Mouse (Mus musculus) hindbrain, embryonic 11.5 days (tissue): Measurements from ENCODE around the gene Sugt1. TPM values are rescaled to one million over a fixed set of nuclear protein-coding genes. Genes with fewer than 3 reads are reported as not detected.

ENCODE experiments used
- ATAC-seq: fragments of 200-750 bp; cut with Nextera tagmentation; 2 replicates; pipeline ENCODE4 v1.8.0; 2017; ENCODE audit warnings: mild to moderate bottlenecking, moderate TSS enrichment, moderate library complexity; ENCODE audit not compliant: low FRiP score
- DNase-seq: peaks from one replicate; pipeline ENCODE4 v3.0.0-alpha.2; 2015; ENCODE audit warnings: low spot score
- H3K27ac ChIP-seq: fragments of 300-500 bp; sonication (generic); 2 replicates; pipeline ENCODE4 v1.5.1; 2014; ENCODE audit warnings: mild to moderate bottlenecking, low read depth, low read length
- H3K27me3 ChIP-seq: fragments of 300-500 bp; sonication (generic); 2 replicates; pipeline ENCODE4 v1.6.1; 2014; ENCODE audit warnings: mild to moderate bottlenecking, low read length, moderate library complexity, mixed read lengths; ENCODE audit not compliant: control insufficient read depth, insufficient read depth
- H3K36me3 ChIP-seq: fragments of 300-500 bp; sonication (generic); 2 replicates; pipeline ENCODE4 v1.6.1; 2014; ENCODE audit warnings: mild to moderate bottlenecking, low read length, moderate library complexity, mixed read lengths; ENCODE audit not compliant: control insufficient read depth, insufficient read depth
- H3K4me1 ChIP-seq: fragments of 300-500 bp; sonication (generic); replicated peaks from 2 replicates; pipeline ENCODE4 v1.6.1; 2014; ENCODE audit warnings: low read length, mixed read lengths; ENCODE audit not compliant: control insufficient read depth, insufficient read depth
- H3K4me2 ChIP-seq: fragments of 300-500 bp; sonication (generic); replicated peaks from 2 replicates; pipeline ENCODE4 v1.6.1; 2014; ENCODE audit warnings: mild to moderate bottlenecking, low read depth, low read length
- H3K4me3 ChIP-seq: fragments of 300-500 bp; sonication (generic); 2 replicates; pipeline ENCODE4 v1.5.1; 2014; ENCODE audit warnings: low read depth, low read length
- H3K9ac ChIP-seq: fragments of 300-500 bp; sonication (generic); 2 replicates; pipeline ENCODE4 v1.6.1; 2014; ENCODE audit warnings: low read depth, low read length
- H3K9me3 ChIP-seq: fragments of 300-500 bp; sonication (generic); 2 replicates; pipeline ENCODE4 v1.6.1; 2016; ENCODE audit warnings: low read length; ENCODE audit not compliant: control insufficient read depth
- WGBS: fragments of 180-500 bp; shearing (Covaris S2); extraction: QIAGEN DNeasy Blood & Tissue Kit; methylation state at CpG from one replicate; pipeline ENCODE4 v1.1.7; 2014; 5-methylcytosine and 5-hydroxymethylcytosine counted together
- polyA plus RNA-seq: library from polyadenylated mRNA; unstranded; fragments of >200 nt; fragmentation: Nextera tagmentation; extraction: Ambion mirVana; gene quantifications from 2 replicates; pipeline ENCODE4 v1.2.1, GENCODE M21; 2014

The Sugt1 gene
- 165 and 166 TPM in 2 replicates for polyA plus RNA-seq

DNA sequence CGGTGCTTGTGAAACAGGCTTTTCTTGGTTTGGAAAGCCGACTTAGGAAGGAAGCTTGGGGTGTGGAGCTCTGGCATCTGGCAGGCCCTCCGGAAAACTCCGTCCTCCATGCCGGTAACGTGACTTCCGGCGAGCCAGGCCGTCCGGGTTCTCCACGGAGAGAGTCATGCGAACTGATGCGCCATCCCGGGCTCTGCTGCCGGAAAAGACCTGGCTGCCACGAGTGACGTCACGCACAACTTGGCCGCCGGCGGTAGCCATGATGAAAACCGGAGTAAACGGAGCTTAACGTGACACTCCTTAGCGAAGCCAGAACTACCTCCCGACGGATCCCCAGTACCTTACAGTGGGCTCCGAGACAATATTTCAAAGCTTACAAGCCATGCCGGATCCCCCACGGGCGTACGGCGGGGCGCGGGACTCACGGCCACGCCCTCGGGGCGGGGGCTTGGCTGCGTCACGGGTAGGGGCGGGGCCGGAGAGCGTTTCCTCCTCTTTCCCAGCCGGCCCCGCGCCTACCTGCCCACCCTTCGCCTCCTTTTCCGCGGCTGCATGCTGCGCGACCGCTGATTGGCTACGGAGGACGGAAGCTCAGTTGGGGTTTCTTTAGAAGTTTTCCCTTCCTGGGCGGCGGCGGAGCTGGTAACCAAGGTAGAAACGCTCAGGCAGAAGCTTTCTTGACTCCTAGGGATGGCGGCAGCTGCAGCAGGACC lies at the start of gene Sugt1:
Gene Sugt1, plus strand, starts transcription at position 553 of the 713 bp plus-strand sequence.
- no peaks in the 10 kb centered on the region for H3K36me3 ChIP-seq
- peak within 1 kb of the TSS; percentile 71 for H3K4me3 ChIP-seq
- peak within 1 kb of the TSS; percentile 87 for H3K27ac ChIP-seq
- H3K4me2 ChIP-seq: peak within 1 kb of the TSS; percentile 60
- ATAC-seq (peak; percentile 99), DNase-seq (peak; percentile 95)
- no peaks in the 10 kb centered on the region for H3K27me3 ChIP-seq
- H3K4me1 ChIP-seq: peaks cover 3% of the 10 kb centered on the region; the same call in 1 of the 2 replicates
- peak within 1 kb of the TSS; percentile 75 for H3K9ac ChIP-seq
- WGBS: under 1% methylated on average over 60 of the region's 60 CpGs
- H3K9me3 ChIP-seq: no peaks in the 10 kb centered on the region

DNA sequence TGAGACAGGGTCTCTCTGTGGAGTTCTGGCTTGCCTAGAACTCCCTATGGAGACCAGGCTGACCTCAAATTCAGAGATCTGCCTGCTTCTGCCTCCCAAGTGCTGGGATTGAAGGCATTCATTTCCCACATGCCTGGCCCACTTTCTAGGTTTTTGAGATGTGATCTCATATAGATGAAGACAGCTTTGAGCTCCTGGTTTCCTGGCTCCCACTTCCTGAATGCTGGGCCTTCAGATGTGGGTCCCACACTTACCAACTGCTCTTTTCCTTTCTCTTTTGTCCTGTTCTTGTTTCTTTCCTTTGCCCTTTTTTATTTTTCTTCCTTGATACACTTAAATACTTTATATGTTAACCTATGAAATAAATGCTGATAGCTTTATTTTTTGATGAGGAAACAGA lies 49.6 kb upstream of the Sugt1 start:
- no peaks in the 10 kb centered on the region for H3K36me3 ChIP-seq
- no peak overlapping the region for H3K9ac ChIP-seq
- H3K4me2 ChIP-seq: no peak overlapping the region
- no peak for ATAC-seq
- H3K27ac ChIP-seq: no peak overlapping the region
- H3K27me3 ChIP-seq: no peaks in the 10 kb centered on the region
- no peaks in the 10 kb centered on the region for H3K9me3 ChIP-seq
- H3K4me1 ChIP-seq: no peaks in the 10 kb centered on the region
- DNase-seq: no peak
- H3K4me3 ChIP-seq: no peak overlapping the region

DNA sequence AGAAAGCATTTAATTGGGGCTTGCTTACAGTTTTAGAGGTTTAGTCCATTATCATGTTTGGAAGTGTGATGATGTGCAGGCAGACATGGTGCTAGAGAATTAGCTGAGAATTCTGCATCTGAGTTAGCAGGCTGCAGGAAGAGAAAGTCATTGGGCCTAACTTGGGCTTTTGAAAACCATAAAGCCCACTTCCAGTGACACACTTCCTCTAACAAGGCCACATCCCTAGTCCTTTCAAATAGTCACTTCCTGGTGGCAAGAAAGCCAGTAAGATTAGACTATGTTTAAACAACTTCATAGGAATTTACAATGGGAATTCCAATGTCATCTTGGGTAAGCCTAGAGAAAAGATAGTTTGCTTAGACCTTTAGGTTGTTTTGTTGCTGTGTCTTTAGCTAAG lies 45.9 kb upstream of the Sugt1 start:
- no peak for ATAC-seq
- H3K4me3 ChIP-seq: no peak overlapping the region
- H3K36me3 ChIP-seq: no peaks in the 10 kb centered on the region

DNA sequence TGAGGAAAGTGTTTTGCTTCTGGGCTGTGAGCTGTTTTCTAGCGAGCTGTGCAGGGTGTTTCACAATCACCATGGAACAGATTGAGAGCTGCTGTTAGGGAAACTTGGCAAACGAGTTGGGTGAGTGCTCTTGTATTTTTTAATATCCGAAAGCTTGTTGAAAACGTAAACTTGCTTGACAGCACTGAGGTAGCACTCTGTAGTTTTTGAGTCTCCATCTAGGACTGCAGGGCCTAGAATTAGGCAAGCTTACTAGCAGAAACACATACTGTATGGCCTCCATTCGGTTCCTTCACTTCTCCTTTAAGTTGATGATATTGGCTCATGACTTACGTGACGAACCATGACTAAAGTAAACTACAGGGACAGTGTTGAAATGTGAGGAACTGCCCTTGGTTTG lies 38.1 kb upstream of the Sugt1 start:
- no peaks in the 10 kb centered on the region for H3K9me3 ChIP-seq
- no peaks in the 10 kb centered on the region for H3K36me3 ChIP-seq
- no peak overlapping the region for H3K27ac ChIP-seq
- no peaks in the 10 kb centered on the region for H3K27me3 ChIP-seq
- DNase-seq (no peak), ATAC-seq (no peak)
- no peak overlapping the region for H3K4me3 ChIP-seq
- 82% methylated on average over 7 of the region's 7 CpGs for WGBS
- no peaks in the 10 kb centered on the region for H3K4me1 ChIP-seq
- no peak overlapping the region for H3K9ac ChIP-seq
- no peak overlapping the region for H3K4me2 ChIP-seq

More for the DNA sequence above, 45.9 kb upstream of the Sugt1 start:
- no peak overlapping the region for H3K4me2 ChIP-seq
- no peak for DNase-seq
- no peaks in the 10 kb centered on the region for H3K27me3 ChIP-seq
- H3K9ac ChIP-seq: no peak overlapping the region
- no peaks in the 10 kb centered on the region for H3K4me1 ChIP-seq
- H3K9me3 ChIP-seq: no peaks in the 10 kb centered on the region
- no peak overlapping the region for H3K27ac ChIP-seq

- Histone ChIP-seq H3K4me3 (no peak overlapping the region), H3K4me1 (no peaks in the 10 kb centered on the region), H3K27ac (no peak overlapping the region), H3K4me2 (no peak overlapping the region), H3K9ac (no peak overlapping the region), H3K36me3 (no peaks in the 10 kb centered on the region), H3K27me3 (no peaks in the 10 kb centered on the region), H3K9me3 (no peaks in the 10 kb centered on the region)
- 90% methylated on average over 2 of the region's 2 CpGs for WGBS
- DNase-seq (no peak), ATAC-seq (no peak)
These were observed 35.6 kb upstream of the Sugt1 start for GRCm38 (mm10) chr14:79551929-79552328.

DNA sequence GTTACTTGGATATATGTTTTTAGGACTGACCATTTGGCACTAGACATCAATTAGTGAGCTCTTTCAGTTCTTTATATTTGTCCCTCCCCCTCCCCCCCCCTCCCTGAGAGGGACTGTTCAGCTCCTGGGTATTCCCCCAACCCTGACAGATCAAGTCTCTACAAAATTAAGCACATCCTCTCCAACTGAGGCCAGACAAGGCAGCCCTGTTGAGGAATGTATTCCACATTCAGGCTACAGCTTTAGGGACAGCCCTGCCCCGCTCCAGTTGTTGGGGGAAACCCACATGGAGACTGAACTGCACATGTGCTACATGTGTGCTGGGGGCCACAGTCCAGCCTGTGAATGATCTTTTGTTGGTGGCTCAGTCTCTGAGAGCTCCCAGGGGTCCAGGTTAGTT lies 34.6 kb upstream of the Sugt1 start:
- WGBS: 90% methylated on average over 1 of the region's 1 CpGs
- Histone ChIP-seq H3K27me3 (no peaks in the 10 kb centered on the region), H3K9ac (no peak overlapping the region), H3K4me2 (no peak overlapping the region), H3K4me1 (no peaks in the 10 kb centered on the region), H3K27ac (no peak overlapping the region), H3K9me3 (no peaks in the 10 kb centered on the region), H3K4me3 (no peak overlapping the region), H3K36me3 (no peaks in the 10 kb centered on the region)
- ATAC-seq (no peak), DNase-seq (no peak)

GRCm38 (mm10) chr14:79557796-79558195 lies 29.7 kb upstream of the Sugt1 start:
- Histone ChIP-seq H3K4me2 (no peak overlapping the region), H3K27ac (no peak overlapping the region), H3K9ac (no peak overlapping the region), H3K27me3 (no peaks in the 10 kb centered on the region), H3K4me3 (no peak overlapping the region), H3K4me1 (no peaks in the 10 kb centered on the region), H3K9me3 (no peaks in the 10 kb centered on the region), H3K36me3 (no peaks in the 10 kb centered on the region)
- ATAC-seq: no peak
- WGBS: 88% methylated on average over 1 of the region's 1 CpGs
- DNase-seq: no peak

GRCm38 (mm10) chr14:79562745-79563144 lies 24.7 kb upstream of the Sugt1 start:
- Histone ChIP-seq H3K4me3 (no peak overlapping the region), H3K4me2 (no peak overlapping the region), H3K4me1 (no peaks in the 10 kb centered on the region), H3K9me3 (no peaks in the 10 kb centered on the region), H3K27me3 (no peaks in the 10 kb centered on the region), H3K9ac (no peak overlapping the region), H3K36me3 (no peaks in the 10 kb centered on the region), H3K27ac (no peak overlapping the region)
- 22% methylated on average over 5 of the region's 5 CpGs for WGBS
- no peak for ATAC-seq
- DNase-seq: peak; percentile 53

- DNase-seq (no peak), ATAC-seq (no peak)
- Histone ChIP-seq H3K9me3 (no peaks in the 10 kb centered on the region), H3K4me3 (no peak overlapping the region), H3K4me1 (no peaks in the 10 kb centered on the region), H3K9ac (no peak overlapping the region), H3K27ac (no peak overlapping the region), H3K36me3 (no peaks in the 10 kb centered on the region), H3K4me2 (no peak overlapping the region), H3K27me3 (no peaks in the 10 kb centered on the region)
- WGBS: 69% methylated on average over 6 of the region's 6 CpGs
These were observed 22.7 kb upstream of the Sugt1 start for GRCm38 (mm10) chr14:79564784-79565183.
